Mouse (Mus musculus) mammary gland, adult 2 months (tissue): ENCODE data around the gene Gja5. TPM values are rescaled to one million over a fixed set of nuclear protein-coding genes. Genes with fewer than 3 reads are reported as not detected.

Source experiments
- polyA plus RNA-seq: library from polyadenylated mRNA; depleted of rRNA; stranded (reverse); fragments of >200 nt; gene quantifications from 2 replicates; pipeline ENCODE4 v1.2.3, GENCODE M21; 2012; ENCODE audit warnings: low replicate concordance; rRNA removed

The Gja5 gene
- polyA plus RNA-seq: 4.3 and 8.5 TPM in 2 replicates

DNA sequence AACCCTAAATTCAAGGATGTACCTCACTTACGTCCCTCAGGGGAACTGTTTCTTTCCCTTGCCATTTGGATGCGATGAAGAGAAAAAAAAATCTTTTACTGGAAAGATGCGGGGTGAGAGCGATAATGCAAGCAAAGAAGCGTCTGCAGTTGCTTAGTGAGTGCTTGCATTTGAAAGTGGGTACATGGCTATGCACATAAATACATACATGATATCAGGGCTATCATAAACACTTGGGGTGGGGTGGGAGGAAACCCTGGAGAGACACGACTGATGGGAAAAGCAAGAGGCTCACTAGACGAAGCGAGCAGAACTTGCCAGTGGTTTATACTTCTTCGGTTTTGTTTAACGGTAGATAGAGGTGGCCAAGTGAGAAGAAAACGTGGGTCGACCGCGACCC lies at the start of gene Gja5:
Gene Gja5, plus strand, starts transcription at position 301 of the 400 bp plus-strand sequence.

DNA sequence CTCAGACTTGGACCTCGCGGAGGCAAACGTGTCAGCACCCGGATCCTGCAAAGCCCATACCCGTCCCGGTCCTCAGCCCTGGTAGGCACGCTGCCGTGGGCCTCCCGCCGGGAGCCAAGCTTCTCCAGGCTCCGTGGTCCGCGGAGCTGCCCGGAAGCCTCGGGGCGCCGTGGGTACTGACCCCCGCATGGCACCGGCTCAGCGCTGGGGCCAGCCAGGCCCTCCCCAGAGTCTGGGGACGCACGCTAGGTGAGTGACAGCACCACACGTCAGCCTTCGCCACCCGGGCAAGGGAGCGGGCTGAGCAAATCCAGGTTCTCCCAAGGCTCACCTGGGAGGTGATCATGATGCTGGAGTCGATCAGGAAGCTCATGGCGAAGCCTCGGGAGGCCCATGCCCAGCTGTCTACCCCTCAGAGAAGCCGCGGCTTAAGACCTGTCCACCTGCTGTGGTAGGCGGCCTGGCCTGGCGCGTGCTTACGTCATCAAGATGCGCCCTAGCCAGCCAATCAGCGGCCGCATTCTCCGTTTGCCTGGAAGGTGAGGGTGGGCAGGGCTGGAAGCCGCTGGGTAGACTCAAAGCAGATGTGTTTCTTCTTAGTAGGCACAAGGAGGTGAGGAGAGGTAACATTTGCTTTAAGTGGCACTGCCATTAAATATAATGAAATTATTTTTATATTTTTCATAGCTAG lies 503 bp downstream of the Gja5 start, which contains the start of gene Gpr89:
Gene Gpr89, minus strand, starts transcription at position 496 of the 691 bp plus-strand sequence.

GRCm38 (mm10) chr3:96925920-96926319 lies 21.4 kb downstream of the Gja5 start, which contains the start of gene Gja8:
TSS of gene Gja8 (minus strand) at chr3:96926020.

Other genes starting within 250 kb of the Gja5 start
- gene Ankrd35, start 234.6 kb upstream of the Gja5 start, polyA plus RNA-seq: 1.3 and 2.9 TPM in 2 replicates
- gene Pias3, start 208.3 kb upstream of the Gja5 start, polyA plus RNA-seq: 48.5 and 50.7 TPM in 2 replicates
- gene Nudt17, start 196.1 kb upstream of the Gja5 start, polyA plus RNA-seq: 12.9 and 18.1 TPM in 2 replicates
- gene Polr3c, start 177.1 kb upstream of the Gja5 start, polyA plus RNA-seq: 26.8 and 36.6 TPM in 2 replicates
- gene Rnf115, start 177.0 kb upstream of the Gja5 start, polyA plus RNA-seq: 16.1 and 27.1 TPM in 2 replicates
- 0.10 and 0.18 TPM in 2 replicates for gene Pdzk1, start 75.4 kb upstream of the Gja5 start, polyA plus RNA-seq
- gene Cd160, start 75.3 kb upstream of the Gja5 start, polyA plus RNA-seq: 1.3 and 1.5 TPM in 2 replicates
- gene Gpr89, start 653 bp downstream of the Gja5 start, polyA plus RNA-seq: 7.9 and 24.4 TPM in 2 replicates
- gene Gja8, start 21.3 kb downstream of the Gja5 start, polyA plus RNA-seq: not detected in 2 replicates